Mouse (Mus musculus): ENCODE measurements at regions not wholly inside any gene's neighbourhood (a gene's known extent, or its start where the extent isn't known, plus 50 kb on each side); places are given as distances from the start of the nearest gene placed in this dataset.

DNA sequence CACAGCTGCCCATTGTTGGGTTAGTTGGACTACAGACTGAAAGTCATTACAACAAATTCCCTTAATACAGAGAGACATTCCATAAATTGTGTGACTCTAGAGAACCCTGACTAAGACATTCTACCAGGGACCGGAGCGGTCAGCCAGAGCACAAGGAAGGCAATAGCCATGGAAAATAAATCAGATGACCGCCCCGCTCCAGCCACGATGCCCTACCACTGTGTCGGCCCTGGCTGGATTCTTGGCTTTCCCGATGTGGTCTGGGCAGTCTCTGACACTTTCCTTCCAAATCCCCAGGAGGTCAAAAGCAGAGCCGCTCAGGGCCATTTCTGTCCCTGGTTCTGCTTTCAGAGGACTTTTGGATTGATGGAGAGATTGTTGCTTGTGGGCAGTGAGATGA, 57.8 kb downstream of the Lsm3 start:
- no peaks in the 10 kb centered on the region for H3K4me1 ChIP-seq (ENCODE audit: control insufficient read depth, insufficient read depth, low read length)
- H3K4me2 ChIP-seq (ENCODE audit: low read length): no peak overlapping the region
- no peak for ATAC-seq
- H3K36me3 ChIP-seq (ENCODE audit: control insufficient read depth, insufficient read depth, low read length): no peaks in the 10 kb centered on the region
- whole genome bisulfite sequencing: 89% methylated on average over 8 of the region's 8 CpGs
- H3K27ac ChIP-seq (ENCODE audit: low read length): no peak overlapping the region
- no peak overlapping the region for H3K4me3 ChIP-seq (ENCODE audit: low read depth, low read length)
- no peaks in the 10 kb centered on the region for H3K9me3 ChIP-seq (replicated peaks; ENCODE audit: control insufficient read depth, low read length, poor library complexity, severe bottlenecking)
- H3K27me3 ChIP-seq (ENCODE audit: control insufficient read depth, insufficient read depth, low read depth, low read length): no peaks in the 10 kb centered on the region
- H3K9ac ChIP-seq (ENCODE audit: low read depth, low read length): no peak overlapping the region

DNA sequence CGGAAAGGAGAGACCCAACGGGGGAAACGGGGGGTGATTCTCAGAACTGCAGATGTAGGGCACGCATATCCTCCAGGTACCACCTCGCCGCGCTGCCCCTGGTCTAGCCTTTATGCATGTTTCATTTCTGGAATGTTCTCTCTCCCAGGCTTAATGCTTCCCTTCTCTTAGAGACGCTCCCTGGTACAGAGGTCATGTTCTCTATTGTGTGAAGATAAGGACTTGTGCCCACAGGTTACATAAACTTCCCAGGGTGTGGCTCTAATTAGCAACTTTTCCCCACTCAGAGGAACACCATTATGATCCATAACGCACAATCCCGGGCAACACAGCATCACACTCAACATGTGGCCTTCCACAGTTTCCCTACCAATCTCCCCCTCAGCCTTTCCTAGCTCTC, 58.7 kb downstream of the Lsm3 start:
- WGBS: 90% methylated on average over 10 of the region's 10 CpGs
- Histone ChIP-seq H3K9ac (ENCODE audit: low read depth, low read length) (no peak overlapping the region), H3K9me3 (replicated peaks; ENCODE audit: control insufficient read depth, low read length, poor library complexity, severe bottlenecking) (no peaks in the 10 kb centered on the region), H3K4me3 (ENCODE audit: low read depth, low read length) (no peak overlapping the region), H3K27ac (ENCODE audit: low read length) (no peak overlapping the region), H3K27me3 (ENCODE audit: control insufficient read depth, insufficient read depth, low read depth, low read length) (no peaks in the 10 kb centered on the region), H3K4me1 (ENCODE audit: control insufficient read depth, insufficient read depth, low read length) (no peaks in the 10 kb centered on the region), H3K4me2 (ENCODE audit: low read length) (no peak overlapping the region), H3K36me3 (ENCODE audit: control insufficient read depth, insufficient read depth, low read length) (no peaks in the 10 kb centered on the region)
- ATAC-seq: no peak

DNA sequence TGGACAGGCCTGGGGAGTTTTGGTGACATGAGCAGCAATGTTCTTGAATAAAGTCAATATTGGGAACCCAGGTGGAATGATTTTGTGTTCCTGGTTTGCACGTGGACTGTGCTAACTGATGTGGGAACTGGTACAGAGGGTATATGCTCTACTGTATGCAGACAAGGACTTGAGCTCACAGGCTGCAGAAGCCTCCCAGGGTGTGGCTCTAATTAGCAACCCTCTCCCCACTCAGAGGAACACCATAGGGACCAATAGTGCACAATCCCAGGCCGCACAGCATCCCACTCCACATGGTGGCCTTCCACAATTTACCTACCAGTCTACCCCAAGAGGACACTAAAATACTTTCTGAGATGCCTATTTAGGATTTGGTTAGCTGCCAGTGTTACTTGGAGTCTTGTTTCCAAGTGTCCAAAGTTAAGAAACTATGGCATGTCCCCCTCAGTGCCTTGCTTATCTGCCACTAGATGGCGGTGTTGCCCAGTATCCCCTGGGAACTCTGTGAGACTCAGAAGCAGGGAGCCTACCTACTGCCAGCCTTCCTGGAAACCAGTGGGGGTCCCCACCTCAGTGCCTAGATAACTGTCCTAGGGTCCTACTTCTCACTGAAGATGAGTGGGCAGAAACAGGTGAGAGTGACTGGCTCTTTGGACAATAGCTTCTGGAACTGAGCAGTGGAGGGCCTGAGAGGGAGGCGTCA, 60.1 kb downstream of the Lsm3 start:
- peak; percentile 60 for ATAC-seq
- H3K27me3 ChIP-seq (ENCODE audit: control insufficient read depth, insufficient read depth, low read depth, low read length): no peaks in the 10 kb centered on the region
- H3K27ac ChIP-seq (ENCODE audit: low read length): no peak overlapping the region
- WGBS: 55% methylated on average over 4 of the region's 4 CpGs
- H3K36me3 ChIP-seq (ENCODE audit: control insufficient read depth, insufficient read depth, low read length): no peaks in the 10 kb centered on the region
- no peaks in the 10 kb centered on the region for H3K9me3 ChIP-seq (replicated peaks; ENCODE audit: control insufficient read depth, low read length, poor library complexity, severe bottlenecking)
- H3K4me1 ChIP-seq (ENCODE audit: control insufficient read depth, insufficient read depth, low read length): no peaks in the 10 kb centered on the region
- no peak overlapping the region for H3K4me2 ChIP-seq (ENCODE audit: low read length)
- H3K9ac ChIP-seq (ENCODE audit: low read depth, low read length): no peak overlapping the region
- no peak overlapping the region for H3K4me3 ChIP-seq (ENCODE audit: low read depth, low read length)

DNA sequence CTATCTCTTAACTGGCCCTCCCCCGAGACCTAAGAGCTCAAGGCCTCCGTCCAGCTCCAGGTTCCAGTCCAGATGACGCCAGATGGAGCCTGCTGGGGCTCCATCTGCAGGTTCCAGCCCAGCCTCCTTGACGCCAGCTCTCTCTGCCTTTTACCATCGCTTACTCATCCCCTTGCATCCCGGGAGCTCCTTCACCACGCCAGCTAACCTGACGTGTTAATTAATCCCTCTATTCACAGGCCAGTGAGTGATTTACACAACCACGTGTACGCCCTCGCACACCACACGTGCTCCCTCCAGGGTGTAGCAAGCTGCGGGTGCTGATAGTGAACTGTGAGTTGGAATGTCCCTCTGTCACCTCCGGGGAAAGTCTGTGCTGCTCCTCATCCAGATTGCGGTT, 61.2 kb downstream of the Lsm3 start:
- Histone ChIP-seq H3K9me3 (replicated peaks; ENCODE audit: control insufficient read depth, low read length, poor library complexity, severe bottlenecking) (no peaks in the 10 kb centered on the region), H3K27me3 (ENCODE audit: control insufficient read depth, insufficient read depth, low read depth, low read length) (no peaks in the 10 kb centered on the region), H3K4me3 (ENCODE audit: low read depth, low read length) (no peak overlapping the region), H3K9ac (ENCODE audit: low read depth, low read length) (no peak overlapping the region), H3K27ac (ENCODE audit: low read length) (no peak overlapping the region), H3K4me1 (ENCODE audit: control insufficient read depth, insufficient read depth, low read length) (no peaks in the 10 kb centered on the region), H3K4me2 (ENCODE audit: low read length) (no peak overlapping the region), H3K36me3 (ENCODE audit: control insufficient read depth, insufficient read depth, low read length) (no peaks in the 10 kb centered on the region)
- 35% methylated on average over 15 of the region's 15 CpGs for WGBS
- ATAC-seq: no peak

DNA sequence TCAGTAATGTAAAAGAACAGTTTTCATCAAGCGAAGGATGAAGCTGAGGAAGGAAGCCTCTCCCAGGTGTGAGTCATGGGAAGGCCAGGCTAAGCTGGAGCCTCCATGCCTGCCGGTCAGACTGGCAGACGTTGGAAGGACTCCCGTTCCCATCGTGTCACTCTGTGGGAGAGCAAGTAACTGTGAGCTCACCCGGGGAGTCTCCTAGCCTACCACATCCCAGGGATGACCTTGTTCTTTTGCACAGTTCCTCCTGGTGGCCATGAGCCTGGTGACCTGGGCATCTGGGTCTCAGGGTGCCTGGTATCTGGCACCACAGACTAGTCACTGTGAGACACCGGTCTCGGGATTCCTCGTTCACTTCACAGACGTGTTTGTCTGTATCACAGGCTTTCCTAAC, 63.9 kb downstream of the Lsm3 start:
- 85% methylated on average over 10 of the region's 10 CpGs for WGBS

DNA sequence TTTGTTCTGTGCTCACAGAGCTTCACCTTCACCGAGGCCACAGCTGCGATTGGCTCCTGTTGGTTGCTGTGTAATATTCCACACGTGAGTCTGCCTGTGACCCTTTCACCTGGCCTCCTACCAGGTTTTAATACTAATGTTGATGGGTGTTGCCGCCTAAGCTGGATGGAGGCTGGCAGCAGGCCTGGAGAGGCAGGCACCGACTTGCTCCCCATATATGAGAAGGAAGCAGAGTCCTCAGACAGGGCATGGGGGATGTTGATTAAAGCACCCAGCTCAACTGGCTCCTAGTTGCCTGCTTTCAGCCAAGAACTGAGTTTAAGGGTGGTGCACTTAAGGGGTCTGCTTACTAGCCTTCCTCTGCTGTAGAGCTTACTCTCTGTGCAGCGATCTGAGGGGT, 64.9 kb downstream of the Lsm3 start:
- Histone ChIP-seq H3K27ac (ENCODE audit: low read length) (no peak overlapping the region), H3K9ac (ENCODE audit: low read depth, low read length) (no peak overlapping the region), H3K4me3 (ENCODE audit: low read depth, low read length) (no peak overlapping the region), H3K4me2 (ENCODE audit: low read length) (no peak overlapping the region), H3K9me3 (replicated peaks; ENCODE audit: control insufficient read depth, low read length, poor library complexity, severe bottlenecking) (no peaks in the 10 kb centered on the region), H3K36me3 (ENCODE audit: control insufficient read depth, insufficient read depth, low read length) (no peaks in the 10 kb centered on the region), H3K4me1 (ENCODE audit: control insufficient read depth, insufficient read depth, low read length) (no peaks in the 10 kb centered on the region), H3K27me3 (ENCODE audit: control insufficient read depth, insufficient read depth, low read depth, low read length) (no peaks in the 10 kb centered on the region)
- no peak for ATAC-seq
- WGBS: 92% methylated on average over 6 of the region's 6 CpGs

More for the DNA sequence above, 63.9 kb downstream of the Lsm3 start:
- no peak overlapping the region for H3K4me2 ChIP-seq (ENCODE audit: low read length)
- no peaks in the 10 kb centered on the region for H3K9me3 ChIP-seq (replicated peaks; ENCODE audit: control insufficient read depth, low read length, poor library complexity, severe bottlenecking)
- H3K9ac ChIP-seq (ENCODE audit: low read depth, low read length): no peak overlapping the region
- no peaks in the 10 kb centered on the region for H3K36me3 ChIP-seq (ENCODE audit: control insufficient read depth, insufficient read depth, low read length)
- no peaks in the 10 kb centered on the region for H3K27me3 ChIP-seq (ENCODE audit: control insufficient read depth, insufficient read depth, low read depth, low read length)
- no peak overlapping the region for H3K27ac ChIP-seq (ENCODE audit: low read length)
- no peaks in the 10 kb centered on the region for H3K4me1 ChIP-seq (ENCODE audit: control insufficient read depth, insufficient read depth, low read length)
- no peak overlapping the region for H3K4me3 ChIP-seq (ENCODE audit: low read depth, low read length)
- no peak for ATAC-seq

DNA sequence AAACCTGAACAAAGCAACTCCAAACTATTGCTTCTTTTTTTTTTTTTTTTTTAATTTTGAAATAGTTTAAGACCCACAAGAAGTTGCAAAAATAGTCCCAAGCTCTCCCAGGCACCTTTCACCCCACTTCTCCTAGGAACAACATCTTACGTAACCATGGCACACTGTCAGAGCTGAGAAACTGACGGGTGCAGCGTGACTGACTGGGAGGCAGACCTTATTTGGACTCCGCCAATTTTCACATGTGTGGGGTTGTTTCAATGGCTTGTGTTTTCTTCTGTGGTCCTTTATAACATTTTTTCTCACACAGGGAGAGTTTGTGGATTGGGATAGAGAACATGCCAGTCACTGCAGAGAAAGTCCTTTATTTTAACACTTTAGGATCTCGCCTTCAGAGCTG, 66.6 kb downstream of the Lsm3 start:
- H3K4me1 ChIP-seq (ENCODE audit: control insufficient read depth, insufficient read depth, low read length): no peaks in the 10 kb centered on the region
- WGBS: 81% methylated on average over 5 of the region's 5 CpGs
- H3K27ac ChIP-seq (ENCODE audit: low read length): no peak overlapping the region
- no peaks in the 10 kb centered on the region for H3K36me3 ChIP-seq (ENCODE audit: control insufficient read depth, insufficient read depth, low read length)
- H3K27me3 ChIP-seq (ENCODE audit: control insufficient read depth, insufficient read depth, low read depth, low read length): no peaks in the 10 kb centered on the region
- no peak overlapping the region for H3K4me3 ChIP-seq (ENCODE audit: low read depth, low read length)
- H3K9me3 ChIP-seq (replicated peaks; ENCODE audit: control insufficient read depth, low read length, poor library complexity, severe bottlenecking): no peaks in the 10 kb centered on the region
- H3K4me2 ChIP-seq (ENCODE audit: low read length): no peak overlapping the region
- H3K9ac ChIP-seq (ENCODE audit: low read depth, low read length): no peak overlapping the region
- no peak for ATAC-seq

DNA sequence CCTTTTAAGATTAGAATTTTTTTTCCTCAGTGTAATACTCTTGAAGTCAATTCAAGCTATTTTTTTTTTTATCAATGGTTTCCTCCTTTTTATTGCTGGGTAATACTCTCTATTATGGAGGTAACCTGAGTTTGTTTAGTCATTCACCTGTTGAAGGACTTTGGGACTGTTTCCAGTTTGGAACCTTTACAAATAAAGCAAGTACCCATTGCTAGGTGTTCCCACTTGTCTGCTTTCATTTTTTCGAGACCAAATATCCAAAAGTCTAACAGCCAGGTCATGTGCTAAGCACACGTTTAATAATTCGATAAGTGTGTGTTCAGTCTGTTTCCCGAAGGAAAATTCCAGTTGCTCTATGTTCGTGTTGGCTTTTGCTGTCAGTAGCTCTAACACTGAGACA, 67.6 kb downstream of the Lsm3 start:
- H3K36me3 ChIP-seq (ENCODE audit: control insufficient read depth, insufficient read depth, low read length): no peaks in the 10 kb centered on the region
- H3K27ac ChIP-seq (ENCODE audit: low read length): no peak overlapping the region
- H3K9me3 ChIP-seq (replicated peaks; ENCODE audit: control insufficient read depth, low read length, poor library complexity, severe bottlenecking): no peaks in the 10 kb centered on the region
- no peaks in the 10 kb centered on the region for H3K4me1 ChIP-seq (ENCODE audit: control insufficient read depth, insufficient read depth, low read length)
- no peak overlapping the region for H3K4me2 ChIP-seq (ENCODE audit: low read length)
- WGBS: 95% methylated on average over 5 of the region's 5 CpGs
- H3K27me3 ChIP-seq (ENCODE audit: control insufficient read depth, insufficient read depth, low read depth, low read length): no peaks in the 10 kb centered on the region
- no peak overlapping the region for H3K4me3 ChIP-seq (ENCODE audit: low read depth, low read length)
- H3K9ac ChIP-seq (ENCODE audit: low read depth, low read length): no peak overlapping the region
- ATAC-seq: no peak

DNA sequence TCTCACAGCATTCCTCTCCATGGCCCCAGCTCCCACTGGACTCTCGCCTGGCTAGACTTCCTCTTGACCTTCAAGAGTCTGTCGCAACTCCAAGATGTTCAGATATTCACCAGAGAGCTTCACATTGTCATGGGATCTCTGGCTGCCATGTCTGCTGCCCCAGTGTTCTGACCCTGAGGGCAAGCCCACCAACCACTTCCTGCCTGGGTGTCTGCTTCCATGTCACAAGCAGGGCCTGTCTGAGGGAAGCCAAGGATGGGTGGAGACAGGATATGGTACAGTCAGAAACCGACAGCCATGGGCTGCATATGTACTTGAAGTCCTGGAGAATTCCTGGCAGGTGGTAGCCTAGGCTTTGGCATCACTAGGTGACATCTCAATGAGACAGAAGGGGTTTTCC, 69.8 kb downstream of the Lsm3 start:
- H3K4me3 ChIP-seq (ENCODE audit: low read depth, low read length): no peak overlapping the region
- no peak overlapping the region for H3K9ac ChIP-seq (ENCODE audit: low read depth, low read length)
- no peaks in the 10 kb centered on the region for H3K4me1 ChIP-seq (ENCODE audit: control insufficient read depth, insufficient read depth, low read length)
- H3K36me3 ChIP-seq (ENCODE audit: control insufficient read depth, insufficient read depth, low read length): no peaks in the 10 kb centered on the region
- no peaks in the 10 kb centered on the region for H3K27me3 ChIP-seq (ENCODE audit: control insufficient read depth, insufficient read depth, low read depth, low read length)
- H3K4me2 ChIP-seq (ENCODE audit: low read length): no peak overlapping the region
- 94% methylated on average over 3 of the region's 3 CpGs for WGBS
- no peaks in the 10 kb centered on the region for H3K9me3 ChIP-seq (replicated peaks; ENCODE audit: control insufficient read depth, low read length, poor library complexity, severe bottlenecking)
- no peak for ATAC-seq
- H3K27ac ChIP-seq (ENCODE audit: low read length): no peak overlapping the region

Data from midbrain, embryonic 16.5 days (tissue).